Mouse (Mus musculus) right cerebral cortex, adult 18-20 months (tissue): ENCODE measurements around the gene Ssbp3.

Source experiments
- DNase-seq: peaks from one replicate; pipeline ENCODE4 v3.0.0; 2022; ENCODE audit warnings: mixed read lengths

Ssbp3 gene

GRCm38 (mm10) chr4:107058781-107059180 lies 148.3 kb downstream of the Ssbp3 start:
- peak; percentile 71 for DNase-seq

DNA sequence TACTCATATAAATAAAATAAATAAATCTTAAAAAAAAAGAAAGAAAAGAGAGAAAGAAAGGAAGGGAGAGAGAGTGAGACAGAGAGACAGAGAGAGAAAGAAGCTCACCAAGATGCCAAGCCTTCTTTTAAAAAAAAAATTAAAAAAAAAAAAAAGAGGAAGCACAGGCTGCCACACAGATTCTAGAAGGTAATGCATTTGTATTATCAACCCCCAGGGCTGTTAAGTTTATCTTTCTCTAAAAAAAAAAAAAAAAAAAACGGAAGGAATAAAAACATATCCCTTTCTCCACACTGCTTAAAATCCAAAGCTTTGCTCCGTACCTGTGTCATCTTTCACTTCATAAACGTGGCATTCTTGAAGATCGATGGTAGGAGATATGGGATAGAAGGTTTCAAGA lies 151.1 kb downstream of the Ssbp3 start:
- DNase-seq = no peak

- no peak for DNase-seq
Measured at GRCm38 (mm10) chr4:107063214-107063613, 152.7 kb downstream of the Ssbp3 start.

DNA sequence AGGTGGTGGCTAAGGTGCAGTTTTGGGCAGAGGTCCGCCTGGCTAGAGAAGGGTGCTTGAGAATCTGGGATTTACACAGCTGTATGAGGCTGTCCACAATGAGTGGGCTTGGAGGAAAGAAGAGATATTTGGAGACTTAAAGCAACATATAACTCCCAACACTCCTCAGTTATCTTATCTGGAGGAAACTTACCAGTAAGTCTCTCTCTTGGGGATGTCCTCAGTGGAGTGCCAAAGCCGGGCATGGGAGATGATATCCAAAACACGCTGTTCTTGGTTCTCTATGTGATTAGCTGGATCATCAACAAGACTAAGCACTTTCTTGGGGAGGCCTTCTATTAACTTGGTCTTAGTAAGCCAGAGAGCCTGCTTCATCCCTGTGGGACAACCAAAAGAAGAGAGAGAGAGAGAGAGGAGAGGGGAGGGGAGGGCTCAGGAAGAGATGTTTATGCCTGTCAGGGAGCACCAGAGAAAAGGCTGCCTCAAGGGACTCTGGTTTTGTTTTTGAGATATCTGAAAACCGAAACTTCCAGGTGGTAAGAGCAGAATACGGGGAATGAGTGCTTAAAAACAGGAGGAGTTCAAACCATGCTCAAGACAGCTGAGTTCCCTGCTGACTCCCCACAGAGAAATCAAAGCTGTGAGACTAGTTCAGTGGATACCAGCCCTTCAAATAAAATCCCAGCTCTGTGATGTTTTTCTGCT lies 154.0 kb downstream of the Ssbp3 start:
- no peak for DNase-seq

DNA sequence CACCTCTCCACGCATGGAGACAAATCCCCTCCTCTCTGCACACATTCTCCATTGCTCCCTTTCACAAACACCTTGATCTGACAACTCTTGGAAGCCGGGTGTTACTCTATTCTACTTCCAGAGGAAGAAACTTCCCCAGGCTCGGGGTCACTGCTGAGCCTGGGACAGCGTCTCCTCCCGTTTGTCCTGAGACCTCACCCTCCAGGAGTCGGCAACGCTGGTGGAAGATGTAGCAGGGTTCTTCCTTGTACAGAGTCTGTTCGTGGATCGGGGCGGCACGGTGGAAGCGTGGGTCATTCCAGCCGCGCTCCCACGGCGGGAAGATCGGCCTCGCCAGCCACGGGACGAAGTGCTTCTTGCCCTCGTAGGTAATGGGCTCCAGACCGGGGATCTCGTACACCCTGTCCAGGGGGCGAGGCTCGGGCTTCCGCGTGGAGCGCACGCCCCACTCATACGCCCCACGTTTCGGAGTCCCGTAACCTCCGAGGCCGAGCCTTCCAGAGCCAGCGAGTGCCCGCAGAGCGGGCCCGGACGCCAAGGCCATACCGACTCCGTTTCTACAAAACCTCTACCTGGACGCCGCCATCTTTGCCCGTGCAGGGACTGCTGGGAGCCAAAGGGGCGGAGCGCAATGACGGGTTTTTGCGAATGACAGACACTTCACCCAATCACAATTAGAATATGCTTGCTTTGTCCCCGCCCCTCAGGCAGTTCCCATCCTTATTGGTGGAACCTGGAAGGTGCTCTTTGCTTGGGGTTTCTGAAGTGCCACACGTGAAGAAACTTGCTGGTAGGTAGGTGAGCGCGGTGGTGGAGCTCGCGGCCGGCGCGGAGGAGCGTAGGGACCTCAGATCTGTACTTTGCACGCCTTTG lies 156.0 kb downstream of the Ssbp3 start, which contains the start of the genes Mrpl37 and Cyb5rl:
Gene Mrpl37 (minus strand): TSS at position 617 of the 873 bp plus-strand sequence.
Gene Cyb5rl (plus strand): TSS at position 737 of the 873 bp plus-strand sequence.
- DNase-seq = peak; percentile 97

GRCm38 (mm10) chr4:107067151-107067840 lies 156.8 kb downstream of the Ssbp3 start:
- no peak for DNase-seq

GRCm38 (mm10) chr4:107072343-107072742 lies 161.8 kb downstream of the Ssbp3 start:
- no peak for DNase-seq

- peak; percentile 37 for DNase-seq
Measured at GRCm38 (mm10) chr4:107075456-107075855, 165.0 kb downstream of the Ssbp3 start.

GRCm38 (mm10) chr4:107078894-107079293 lies 168.4 kb downstream of the Ssbp3 start:
- no peak for DNase-seq

- no peak for DNase-seq
Measured at GRCm38 (mm10) chr4:107079716-107080115, 169.2 kb downstream of the Ssbp3 start.

DNA sequence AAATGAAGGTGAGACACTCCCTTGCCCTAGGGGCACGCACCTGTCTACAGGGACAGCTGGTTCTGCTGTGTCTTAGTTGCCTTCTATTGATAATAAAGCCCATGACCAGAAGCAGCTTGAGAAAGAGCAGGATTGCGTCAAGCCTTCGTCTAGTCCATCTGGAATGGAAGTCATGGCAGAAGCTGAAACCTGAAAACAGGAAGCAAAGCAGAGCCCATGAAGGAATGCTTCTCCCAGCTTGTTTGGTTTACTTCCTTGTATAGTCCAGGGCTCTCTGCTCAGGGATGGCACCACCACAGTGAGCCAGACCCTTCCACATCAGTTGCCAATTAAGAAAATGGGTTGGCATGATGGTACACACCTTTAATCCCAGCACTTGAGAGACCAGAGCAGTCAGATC lies 171.7 kb downstream of the Ssbp3 start:
- DNase-seq = no peak

GRCm38 (mm10) chr4:107083126-107083525 lies 172.6 kb downstream of the Ssbp3 start:
- DNase-seq = no peak

GRCm38 (mm10) chr4:107084343-107084742 lies 173.8 kb downstream of the Ssbp3 start:
- peak; percentile 12 for DNase-seq

- peak; percentile 84 for DNase-seq
Measured at GRCm38 (mm10) chr4:107084858-107085257, 174.4 kb downstream of the Ssbp3 start.

DNA sequence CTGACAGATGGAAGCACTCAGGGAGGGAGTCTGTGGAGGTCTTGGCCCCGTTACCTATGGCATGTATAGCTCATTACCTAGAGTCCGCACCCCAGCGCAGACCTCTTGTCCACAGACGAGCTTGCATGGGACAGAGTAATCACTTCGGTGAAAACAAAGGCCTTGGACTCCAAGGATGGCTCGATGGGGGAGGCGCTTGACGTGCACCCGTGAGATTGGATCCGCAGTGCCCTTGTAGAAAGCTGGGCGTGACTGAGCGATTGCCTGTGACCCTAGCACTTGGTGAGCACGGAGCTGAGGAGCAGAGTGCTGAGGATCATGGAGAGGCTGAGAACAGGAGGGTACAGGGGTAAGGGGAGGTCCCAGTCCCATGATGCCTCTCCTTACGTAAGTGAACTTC lies 181.2 kb downstream of the Ssbp3 start:
- DNase-seq = no peak

DNA sequence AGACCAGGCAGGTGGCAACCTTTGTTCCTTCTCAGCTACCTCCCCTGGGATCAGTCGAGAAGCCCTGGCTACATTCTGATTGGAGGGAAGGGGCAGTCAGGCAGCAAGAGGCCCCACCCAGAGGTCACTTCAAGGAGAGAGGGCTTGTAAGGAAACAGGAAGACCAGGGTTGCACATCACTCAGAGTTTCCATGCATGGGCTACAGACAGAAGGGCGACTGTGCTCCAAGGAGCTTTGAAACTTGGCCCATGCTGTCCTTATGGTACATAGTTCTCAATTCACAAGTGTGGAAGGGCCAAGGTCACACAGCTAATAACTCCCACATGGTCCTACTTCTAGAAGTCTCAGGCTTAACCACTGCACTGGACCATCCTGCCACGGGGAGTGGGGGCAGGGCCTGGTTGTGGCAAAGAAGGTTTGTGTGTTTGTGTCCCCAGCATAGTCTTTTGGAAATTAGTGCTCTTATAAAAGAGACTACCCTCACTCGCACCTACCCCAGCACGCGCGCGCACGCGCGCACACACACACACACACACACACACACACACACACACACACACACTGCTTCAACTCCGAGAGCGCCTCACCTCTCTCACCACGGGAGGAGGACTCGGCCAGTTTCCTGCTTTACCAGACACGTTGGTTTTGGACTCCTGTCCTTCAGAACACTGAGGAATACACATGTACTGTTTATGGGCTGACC lies 184.1 kb downstream of the Ssbp3 start:
- DNase-seq = no peak

GRCm38 (mm10) chr4:107096043-107096442 lies 185.5 kb downstream of the Ssbp3 start:
- DNase-seq = no peak

- DNase-seq = no peak
Measured at GRCm38 (mm10) chr4:107096841-107097373, 186.4 kb downstream of the Ssbp3 start, which contains the start of gene Cdcp2. TSS of gene Cdcp2 (plus strand) at chr4:107096891.

DNA sequence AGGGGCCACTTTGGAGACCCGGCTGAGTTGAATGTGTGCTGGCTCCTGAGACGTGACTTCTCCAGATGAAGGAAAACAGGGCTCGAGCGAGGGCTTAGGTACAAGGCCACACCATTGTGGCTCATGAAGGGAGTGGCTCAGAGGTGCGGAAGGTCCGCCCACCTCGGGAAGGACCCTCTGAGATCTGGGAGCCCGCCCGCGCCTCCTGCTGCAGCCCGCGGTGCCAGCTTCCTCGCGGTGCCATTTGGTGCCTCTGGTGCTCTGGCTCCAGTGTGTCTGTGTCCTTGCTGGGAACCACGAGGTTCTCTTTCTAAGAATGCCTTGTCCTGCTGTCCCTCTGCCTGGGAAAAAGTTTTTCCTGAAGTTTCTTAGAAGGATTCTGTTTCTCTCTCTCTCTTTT lies 187.4 kb downstream of the Ssbp3 start:
- DNase-seq = no peak

DNA sequence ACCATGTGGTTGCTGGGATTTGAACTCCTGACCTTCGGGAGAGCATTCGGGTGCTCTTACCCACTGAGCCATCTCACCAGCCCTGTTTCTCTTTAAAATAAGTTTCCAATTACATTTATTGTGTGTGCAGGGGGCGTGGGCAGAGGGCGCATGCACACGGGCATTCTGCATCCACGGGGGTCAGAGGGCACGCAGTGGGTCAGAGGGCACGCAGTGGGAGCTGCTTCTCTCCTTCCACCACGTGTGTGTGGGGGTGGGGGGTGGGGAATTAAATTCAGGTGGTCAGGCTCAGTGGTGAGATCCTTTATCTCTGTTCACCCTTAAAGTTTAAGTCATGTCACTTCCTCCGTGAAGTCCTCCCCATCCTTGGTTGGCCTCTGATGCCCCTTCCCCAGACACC lies 187.9 kb downstream of the Ssbp3 start:
- no peak for DNase-seq

GRCm38 (mm10) chr4:107098791-107099525 lies 188.5 kb downstream of the Ssbp3 start:
- no peak for DNase-seq
